Mouse (Mus musculus) lung, postnatal 36 days (tissue): ENCODE data around the gene Pla2g4e.

ENCODE experiments used
- DNase-seq: peaks from one replicate; pipeline ENCODE4 v3.0.0; 2022; ENCODE audit warnings: mixed read lengths

Pla2g4e gene

GRCm38 (mm10) chr2:120235947-120236640, 9.0 kb downstream of the Pla2g4e start:
- DNase-seq, result no peak

DNA sequence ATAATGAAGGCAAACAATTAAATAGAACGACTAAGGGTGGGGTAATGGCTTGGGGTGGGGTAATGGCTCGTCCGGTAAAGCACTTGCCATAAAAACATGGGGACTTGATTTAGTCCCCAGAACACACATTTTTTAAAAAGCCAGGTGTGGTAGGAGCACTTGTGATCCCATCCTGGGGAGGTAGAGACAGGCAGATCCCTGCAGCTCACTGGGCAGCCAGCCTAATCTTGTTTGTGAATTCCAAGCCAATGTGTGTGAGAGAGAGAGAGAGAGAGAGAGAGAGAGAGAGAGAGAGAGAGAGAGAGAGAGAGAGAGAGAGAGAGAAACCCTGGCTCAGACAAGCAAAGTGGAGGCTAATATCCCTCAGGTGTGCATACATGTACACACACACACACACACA, 9.8 kb downstream of the Pla2g4e start:
- DNase-seq, result no peak

DNA sequence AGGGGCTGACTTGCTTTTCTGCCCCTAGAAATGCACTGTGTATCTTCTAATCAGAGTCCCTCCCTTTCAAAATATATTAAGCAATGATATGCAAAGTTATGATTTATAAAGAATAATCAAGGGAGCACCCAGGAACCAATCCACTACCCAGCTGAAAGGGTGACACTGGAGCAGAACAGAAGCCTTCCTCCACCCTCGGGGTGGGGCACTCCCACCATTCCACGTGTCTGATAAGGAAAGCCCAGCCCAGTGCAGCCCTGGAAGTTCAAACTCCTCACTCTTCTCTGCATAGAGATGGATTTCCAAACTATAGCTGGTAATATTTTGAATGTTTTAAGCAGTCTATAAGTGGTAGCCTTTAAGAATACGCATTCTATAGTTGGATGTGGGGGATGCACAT, 13.5 kb downstream of the Pla2g4e start:
- DNase-seq, result no peak

DNA sequence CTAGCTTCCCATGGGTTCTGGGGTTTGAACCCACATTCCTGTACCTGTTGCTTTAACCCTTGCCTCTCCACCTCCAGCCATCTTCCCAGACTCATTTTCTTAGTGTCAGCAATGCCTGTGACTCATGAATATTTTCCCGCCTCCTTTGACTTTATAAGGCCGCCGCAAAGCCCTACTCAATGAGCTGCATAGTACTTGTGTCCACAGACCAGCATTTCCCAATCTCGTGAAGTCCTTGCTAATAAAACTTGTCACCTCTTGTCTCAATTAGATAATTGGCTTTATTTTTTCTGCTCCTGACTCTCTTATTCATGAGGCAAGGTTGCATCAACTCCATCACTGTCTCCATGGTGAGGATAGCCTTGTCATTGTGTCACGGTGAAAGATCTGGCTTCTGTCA, 30.5 kb downstream of the Pla2g4e start:
- DNase-seq, result no peak

DNA sequence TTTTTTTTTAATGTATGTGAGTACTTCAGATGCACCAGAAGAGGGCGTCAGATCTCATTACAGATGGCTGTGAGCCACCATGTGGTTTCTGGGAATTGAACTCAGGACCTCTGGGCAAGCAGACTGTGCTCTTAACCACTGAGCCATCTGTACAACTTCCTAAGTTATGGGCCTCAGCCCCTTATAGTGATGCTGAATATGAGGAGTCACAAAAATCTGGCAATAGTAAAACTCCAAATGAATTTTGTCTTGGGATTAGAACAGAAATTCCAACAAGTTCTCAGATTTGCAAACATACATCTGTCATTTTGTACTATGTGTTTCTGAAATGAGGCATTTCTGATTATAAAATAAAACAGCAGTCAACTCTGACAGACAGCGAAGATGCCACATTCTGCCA, 33.7 kb downstream of the Pla2g4e start:
- no peak for DNase-seq

DNA sequence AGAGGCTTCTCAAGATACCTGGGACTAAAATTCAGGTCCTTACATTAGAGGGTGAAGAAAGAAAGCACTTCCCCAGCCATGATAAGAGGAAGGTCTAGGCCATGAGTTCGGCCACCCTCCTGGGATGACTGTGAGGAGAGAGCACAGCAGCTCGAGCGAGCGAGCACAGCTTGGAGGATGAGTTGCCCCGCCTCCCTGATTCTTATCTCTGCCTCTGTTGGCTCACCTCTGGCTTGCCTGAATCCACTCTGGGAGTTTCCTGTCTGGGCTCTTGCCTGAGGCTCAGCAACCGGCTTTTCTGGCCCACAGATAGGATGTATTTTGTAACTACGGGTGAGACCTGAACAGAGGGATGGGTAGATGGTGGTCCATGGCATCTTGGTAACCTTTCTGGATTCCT, 37.2 kb downstream of the Pla2g4e start:
- DNase-seq, result no peak

DNA sequence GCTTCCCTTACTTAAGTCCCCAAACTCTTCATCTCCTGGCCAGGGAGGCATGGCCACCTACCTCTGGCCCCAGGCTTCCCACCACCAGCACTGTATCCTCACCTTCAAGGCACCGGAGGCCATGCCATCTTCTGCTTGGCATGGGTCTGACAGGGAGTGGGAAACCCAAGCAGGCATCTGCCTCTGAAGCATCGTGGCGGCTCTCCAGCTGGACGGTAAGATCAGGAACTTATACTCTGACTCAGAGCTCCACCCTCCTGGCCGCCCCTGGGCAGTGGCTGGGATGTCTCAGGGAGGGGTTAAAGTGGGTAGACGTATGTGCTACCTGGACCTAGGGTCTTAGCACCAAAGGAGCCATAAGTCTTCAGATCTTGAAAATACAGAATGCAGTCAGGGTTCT, 38.1 kb downstream of the Pla2g4e start:
- DNase-seq, result no peak

GRCm38 (mm10) chr2:120203742-120204141, 41.4 kb downstream of the Pla2g4e start:
- DNase-seq, result no peak

DNA sequence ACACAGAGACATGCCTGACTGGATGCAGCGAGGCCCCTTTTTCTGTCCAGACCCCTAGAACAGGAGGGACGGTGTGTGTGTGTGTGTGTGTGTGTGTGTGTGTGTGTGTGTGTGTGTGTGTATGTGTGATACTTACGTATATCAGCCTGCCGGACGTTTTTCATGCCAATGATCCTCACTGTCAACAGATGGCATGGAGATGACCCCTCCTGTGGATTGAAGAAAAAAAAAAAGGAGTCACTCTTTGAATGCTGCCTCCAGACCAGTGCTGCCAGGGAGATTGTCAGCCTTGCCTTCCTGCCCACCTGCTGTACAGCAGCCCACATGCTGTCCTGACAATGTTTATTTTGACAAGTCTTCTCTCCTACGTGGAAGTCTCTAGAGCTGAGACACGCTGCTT, 45.1 kb downstream of the Pla2g4e start:
- DNase-seq, result no peak

GRCm38 (mm10) chr2:120188174-120188573, 57.0 kb downstream of the Pla2g4e start:
- no peak for DNase-seq

DNA sequence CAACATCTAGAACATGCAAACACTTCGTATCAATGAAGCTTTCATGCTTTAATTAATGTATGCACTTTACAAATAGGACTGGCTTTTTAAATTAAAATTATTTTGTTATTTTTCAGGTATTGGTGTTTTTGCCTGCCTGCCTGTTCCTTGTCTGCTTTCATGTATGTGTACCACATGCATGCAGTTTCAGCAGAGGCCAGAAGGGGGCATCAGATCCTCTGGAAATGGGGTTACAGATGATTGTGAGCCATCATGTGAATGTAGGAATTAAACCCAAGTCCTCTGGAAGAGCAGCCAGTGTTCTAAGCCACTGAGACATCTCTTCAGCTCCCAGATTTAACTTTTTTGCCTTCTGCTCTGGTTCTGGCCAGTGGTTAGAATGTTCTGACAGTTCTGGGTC, 57.6 kb downstream of the Pla2g4e start:
- no peak for DNase-seq

DNA sequence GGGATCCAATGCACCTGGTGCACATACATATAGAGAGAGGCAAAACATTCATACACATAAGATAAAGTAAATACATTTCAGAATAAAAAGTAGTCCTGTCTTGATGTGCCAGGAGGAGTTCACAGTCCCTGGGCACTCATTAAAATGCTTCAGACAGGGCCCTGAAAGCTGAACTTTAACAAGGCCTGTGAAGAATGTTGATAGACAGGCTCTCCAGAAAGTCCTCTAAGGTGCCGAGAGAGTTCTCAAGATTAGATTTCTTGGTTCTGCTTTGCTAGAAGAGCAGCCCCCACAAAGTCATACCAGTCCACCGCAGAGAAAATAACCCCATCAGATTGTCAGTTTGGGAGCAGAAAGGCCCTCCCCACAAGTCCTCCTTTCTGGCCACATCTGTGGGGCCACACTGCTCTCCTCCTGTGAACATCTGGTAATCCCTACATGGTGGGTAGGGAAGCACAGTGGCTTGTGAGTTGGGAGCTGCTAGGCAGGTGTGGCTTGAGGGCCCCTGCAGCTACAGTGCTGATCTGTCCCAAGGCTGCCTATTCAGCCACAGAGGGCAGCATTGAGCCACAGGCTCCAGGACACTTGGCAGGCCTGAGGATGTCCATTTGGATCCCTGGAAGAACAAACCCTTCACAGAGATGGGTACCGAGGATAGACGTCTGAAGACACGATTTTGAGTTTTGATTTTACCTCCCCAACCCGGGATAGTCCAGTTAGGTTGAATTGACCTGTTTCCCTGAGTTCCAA, 59.4 kb downstream of the Pla2g4e start:
- peak; percentile 21 for DNase-seq

GRCm38 (mm10) chr2:120178936-120179335, 66.2 kb downstream of the Pla2g4e start:
- no peak for DNase-seq

DNA sequence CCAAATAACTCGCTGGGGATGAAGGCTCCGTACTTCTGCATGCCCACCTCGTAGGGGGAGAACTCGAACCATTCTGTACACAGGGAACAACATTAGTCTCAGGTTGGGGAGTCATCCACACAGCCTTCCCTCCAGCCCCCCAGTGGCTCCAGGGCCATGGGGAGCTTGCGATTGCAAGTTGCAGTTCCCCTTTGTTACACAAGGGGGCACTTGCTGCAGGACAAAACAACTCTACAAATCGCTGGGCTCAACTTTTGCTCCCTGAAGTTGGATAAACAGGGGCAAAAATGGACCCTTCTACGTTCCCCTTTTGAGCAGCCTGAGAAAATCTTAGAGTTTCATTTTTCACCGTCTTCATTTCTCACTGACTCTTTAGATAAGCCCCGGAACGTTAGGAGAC, 71.4 kb downstream of the Pla2g4e start:
- peak; percentile 72 for DNase-seq

- DNase-seq, result no peak
Measured at GRCm38 (mm10) chr2:120171362-120171761, 73.8 kb downstream of the Pla2g4e start.

DNA sequence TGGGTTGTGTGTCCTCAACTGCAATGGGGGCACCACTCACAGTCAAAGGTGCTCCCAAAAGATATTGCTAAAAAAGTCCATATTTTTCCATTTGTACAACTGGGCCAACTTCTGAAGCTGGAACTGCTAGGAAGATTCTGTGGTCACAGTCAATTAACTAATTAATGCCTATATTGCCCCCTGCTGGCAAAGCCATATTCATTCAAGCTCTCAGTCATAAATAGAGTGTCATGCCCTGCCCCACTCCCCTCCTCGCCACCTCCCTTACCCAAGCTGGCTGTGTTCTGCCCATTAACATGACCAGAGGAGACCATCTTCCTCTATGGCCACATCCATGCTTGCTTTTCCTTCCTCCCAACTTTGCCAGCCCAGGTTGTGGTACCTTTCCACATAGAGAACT, 74.4 kb downstream of the Pla2g4e start:
- DNase-seq, result peak; percentile 86

DNA sequence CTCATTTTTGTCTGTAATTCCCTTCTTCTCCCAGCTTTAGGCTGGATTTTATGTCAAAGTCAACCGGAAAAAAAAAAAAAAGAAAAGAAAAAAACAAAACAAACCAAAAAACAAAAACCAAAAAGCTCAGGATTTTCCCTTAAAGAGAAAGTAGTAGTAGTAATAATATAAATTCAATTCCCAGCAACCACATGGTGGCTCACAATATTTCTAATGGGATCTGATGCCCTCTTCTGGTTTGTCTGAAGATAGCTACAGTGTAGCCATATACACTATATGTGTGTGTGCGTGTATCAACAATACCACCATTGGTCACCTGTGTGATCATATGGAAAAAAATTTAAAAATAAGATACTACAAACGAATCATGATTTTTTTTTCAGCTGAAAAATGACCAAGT, 75.8 kb downstream of the Pla2g4e start:
- DNase-seq, result peak; percentile 33

- DNase-seq, result no peak
Measured at GRCm38 (mm10) chr2:120167763-120168162, 77.4 kb downstream of the Pla2g4e start.

- DNase-seq, result no peak
Measured at GRCm38 (mm10) chr2:120165474-120165873, 79.7 kb downstream of the Pla2g4e start.

DNA sequence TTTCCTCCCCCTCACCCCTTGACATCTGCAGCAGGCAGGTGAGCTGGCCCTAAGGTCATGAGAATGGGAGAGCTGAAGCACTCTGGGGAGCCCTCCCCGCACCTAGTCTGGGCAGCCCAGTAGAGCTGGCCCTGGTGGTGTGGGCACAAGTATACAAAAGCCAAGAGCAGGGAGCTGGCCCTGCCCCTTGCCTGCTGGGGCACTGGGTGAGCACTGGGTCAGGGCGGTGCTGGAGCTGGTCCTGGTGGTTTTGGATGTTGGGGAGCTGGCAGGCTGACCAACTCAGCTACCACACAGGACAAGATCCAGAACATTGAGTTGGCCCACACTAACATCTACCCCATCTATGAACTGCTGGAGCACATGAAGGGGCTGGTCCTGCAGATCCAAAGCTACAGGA, 85.7 kb downstream of the Pla2g4e start:
- DNase-seq, result no peak

- DNase-seq, result peak; percentile 50
Measured at GRCm38 (mm10) chr2:120158846-120159245, 86.3 kb downstream of the Pla2g4e start.

GRCm38 (mm10) chr2:120158016-120158415, 87.1 kb downstream of the Pla2g4e start:
- DNase-seq, result no peak

GRCm38 (mm10) chr2:120157606-120158005, 87.5 kb downstream of the Pla2g4e start:
- DNase-seq, result no peak

GRCm38 (mm10) chr2:120154361-120154894, 90.7 kb downstream of the Pla2g4e start, which contains the start of gene Ehd4:
TSS of gene Ehd4 (minus strand) at chr2:120154606.
- DNase-seq, result peak; percentile 100
